In genomic region chr12:77237950-77238530, GRCm38 (mm10) we compare ENCODE assay signal across 8 mouse cellular contexts. TPM values are rescaled to one million over a fixed set of nuclear protein-coding genes. Genes with fewer than 3 reads are reported as not detected.
DNase-seq lines count a peak whose midpoint lies in the region; ATAC-seq and TF ChIP-seq lines count a peak whose summit lies in the region.

Gene Fut8 (plus strand): TSS chr12:77238125.

- TF ChIP-seq CTCF in midbrain, postnatal 0 days (IDR thresholded peaks at IDR 0.05) = no peak

- no peaks in the 10 kb centered on the region for H3K27me3 ChIP-seq in embryonic facial prominence, embryonic 13.5 days
- H3K27me3 ChIP-seq in limb, embryonic 14.5 days (ENCODE audit: control insufficient read depth, insufficient read depth, low read length) = no peaks in the 10 kb centered on the region
- H3K27me3 ChIP-seq in midbrain, postnatal 0 days (ENCODE audit: insufficient read depth, low read length) = no peaks in the 10 kb centered on the region

- H3K4me2 ChIP-seq in embryonic facial prominence, embryonic 13.5 days = peak within 1 kb of the TSS; percentile 91
- H3K4me2 ChIP-seq in limb, embryonic 14.5 days (replicated peaks; ENCODE audit: low read depth, low read length, severe bottlenecking) = peak within 1 kb of the TSS; percentile 76
- H3K4me2 ChIP-seq in midbrain, postnatal 0 days (ENCODE audit: low read depth, low read length, poor library complexity, severe bottlenecking) = peak within 1 kb of the TSS; percentile 85

- peak; percentile 91 for DNase-seq in 3134 (ENCODE audit: extremely low read depth, insufficient read length, low spot score)
- peak; percentile 95 for DNase-seq in adrenal gland, postnatal 36 days
- peak; percentile 96 for DNase-seq in heart, adult 8-10 months (ENCODE audit: low spot score)
- peak; percentile 95 for DNase-seq in kidney, adult 9 months
- peak; percentile 93 for DNase-seq in limb, embryonic 14.5 days (ENCODE audit: low spot score)
- DNase-seq in midbrain, postnatal 0 days (ENCODE audit: low spot score) = peak; percentile 90
- DNase-seq in spleen, postnatal 14 days (ENCODE audit: low spot score in 2 of 2) = peak; percentile 71 to 78

- TF ChIP-seq POLR2A in limb, embryonic 14.5 days (IDR thresholded peaks at IDR 0.05; ENCODE audit: borderline replicate concordance, extremely low read depth, insufficient read depth, insufficient read length) = no peak; the same call in 1 of the 2 replicates

- peak within 1 kb of the TSS; percentile 85 for H3K27ac ChIP-seq in embryonic facial prominence, embryonic 13.5 days
- H3K27ac ChIP-seq in limb, embryonic 14.5 days (replicated peaks; ENCODE audit: low read depth, low read length) = peak within 1 kb of the TSS; percentile 91
- peak within 1 kb of the TSS; percentile 95 for H3K27ac ChIP-seq in midbrain, postnatal 0 days (ENCODE audit: low read depth, low read length)

- H3K9me3 ChIP-seq in embryonic facial prominence, embryonic 13.5 days = no peaks in the 10 kb centered on the region
- no peaks in the 10 kb centered on the region for H3K9me3 ChIP-seq in limb, embryonic 14.5 days (ENCODE audit: control insufficient read depth, low read length)
- no peaks in the 10 kb centered on the region for H3K9me3 ChIP-seq in midbrain, postnatal 0 days (ENCODE audit: low read length)

- peaks cover 6% of the 10 kb centered on the region for H3K4me1 ChIP-seq in embryonic facial prominence, embryonic 13.5 days
- H3K4me1 ChIP-seq in limb, embryonic 14.5 days (ENCODE audit: control insufficient read depth, insufficient read depth, low read length) = peaks cover 5% of the 10 kb centered on the region
- no peaks in the 10 kb centered on the region for H3K4me1 ChIP-seq in midbrain, postnatal 0 days (ENCODE audit: insufficient read depth, low read length)

- peak within 1 kb of the TSS; percentile 86 for H3K4me3 ChIP-seq in embryonic facial prominence, embryonic 13.5 days
- H3K4me3 ChIP-seq in limb, embryonic 14.5 days (replicated peaks; ENCODE audit: low read length) = peak within 1 kb of the TSS; percentile 86
- H3K4me3 ChIP-seq in midbrain, postnatal 0 days (ENCODE audit: low read depth, low read length) = peak within 1 kb of the TSS; percentile 94

- under 1% methylated on average over 46 of the region's 46 CpGs for WGBS in embryonic facial prominence, embryonic 13.5 days
- WGBS in limb, embryonic 14.5 days = under 1% methylated on average over 46 of the region's 46 CpGs
- 1% methylated on average over 46 of the region's 46 CpGs for WGBS in midbrain, postnatal 0 days

- no peaks in the 10 kb centered on the region for H3K36me3 ChIP-seq in embryonic facial prominence, embryonic 13.5 days
- H3K36me3 ChIP-seq in limb, embryonic 14.5 days (ENCODE audit: control insufficient read depth, insufficient read depth, low read length) = no peaks in the 10 kb centered on the region
- no peaks in the 10 kb centered on the region for H3K36me3 ChIP-seq in midbrain, postnatal 0 days (ENCODE audit: insufficient read depth, low read length)

- peak within 1 kb of the TSS; percentile 94 for H3K9ac ChIP-seq in embryonic facial prominence, embryonic 13.5 days
- peak within 1 kb of the TSS; percentile 88 for H3K9ac ChIP-seq in limb, embryonic 14.5 days (ENCODE audit: low read depth, low read length, severe bottlenecking)
- peak within 1 kb of the TSS; percentile 93 for H3K9ac ChIP-seq in midbrain, postnatal 0 days (replicated peaks; ENCODE audit: low read length, poor library complexity, severe bottlenecking)

- ATAC-seq in embryonic facial prominence, embryonic 13.5 days (ENCODE audit: insufficient number of reproducible peaks, insufficient read depth, low FRiP score, low TSS enrichment, low read depth) = peak; percentile 84
- peak; percentile 75 for ATAC-seq in limb, embryonic 14.5 days (ENCODE audit: low FRiP score, low read depth)
- peak; percentile 79 for ATAC-seq in midbrain, postnatal 0 days (ENCODE audit: low FRiP score)

RNA-seq across cellular contexts. Expression of gene Fut8, which starts in this region (rescaled TPM):
- 10 to 100 TPM; 39.2 to 43.0 TPM for total RNA-seq in adrenal gland, postnatal 36 days (2021)
- 25.6 and 29.5 TPM in 2 replicates for polyA plus RNA-seq in embryonic facial prominence, embryonic 13.5 days (2015; fragmentation: Nextera tagmentation; extraction: Ambion mirVana)
- 10 to 100 TPM; 14.3 to 16.8 (median 15.6) TPM for total RNA-seq in heart, adult 8-10 months (2022)
- 12.4 and 14.0 TPM in 2 replicates for polyA plus RNA-seq in limb, embryonic 14.5 days (2012; rRNA removed)
- 27.6 and 27.8 TPM in 2 replicates for polyA plus RNA-seq in limb, embryonic 14.5 days (2014; fragmentation: Nextera tagmentation; extraction: Ambion mirVana)
- 62.3 and 74.1 TPM in 2 replicates for total RNA-seq in midbrain, postnatal 0 days (2014; rRNA removed)
- 73.4 and 74.1 TPM in 2 replicates for polyA plus RNA-seq in midbrain, postnatal 0 days (2015; fragmentation: Nextera tagmentation; extraction: Ambion mirVana)

Comparison
In these comparisons a context has a peak if more than half of its experiments do, and no peak if none do; other contexts are left out.
1. Peak in every context shown above with its lines: DNase-seq, ATAC-seq, H3K4me3 ChIP-seq and H3K27ac ChIP-seq.